Mouse (Mus musculus) neutrophil, adult 5-6 weeks (primary cell): Measurements from ENCODE around the gene Snx1. TPM values are rescaled to one million over a fixed set of nuclear protein-coding genes. Genes with fewer than 3 reads are reported as not detected.

Source experiments
- ATAC-seq: fragments of 151-379, 151-347 bp; 2 replicates; pipeline ENCODE4 v1.8.0; 2017; ENCODE audit warnings: mild to moderate bottlenecking, moderate TSS enrichment; ENCODE audit not compliant: insufficient number of reproducible peaks, poor library complexity, low FRiP score, severe bottlenecking; ENCODE audit errors: extremely low read depth
- total RNA-seq: library from RNA; stranded (forward); fragments of 200-1000 nt; gene quantifications from 2 replicates; pipeline ENCODE4 v1.2.3, GENCODE M21; 2017

Snx1 gene
- total RNA-seq, 1 experiment from 2014 or later: 104 TPM

GRCm38 (mm10) chr9:66135967-66136366 lies 9.6 kb upstream of the Snx1 start:
- no peak for ATAC-seq

GRCm38 (mm10) chr9:66131466-66131865 lies 5.1 kb upstream of the Snx1 start:
- ATAC-seq: no peak

GRCm38 (mm10) chr9:66127884-66128283 lies 1.5 kb upstream of the Snx1 start:
- ATAC-seq: no peak

GRCm38 (mm10) chr9:66127193-66127546 lies 783 bp upstream of the Snx1 start:
- no peak for ATAC-seq

DNA sequence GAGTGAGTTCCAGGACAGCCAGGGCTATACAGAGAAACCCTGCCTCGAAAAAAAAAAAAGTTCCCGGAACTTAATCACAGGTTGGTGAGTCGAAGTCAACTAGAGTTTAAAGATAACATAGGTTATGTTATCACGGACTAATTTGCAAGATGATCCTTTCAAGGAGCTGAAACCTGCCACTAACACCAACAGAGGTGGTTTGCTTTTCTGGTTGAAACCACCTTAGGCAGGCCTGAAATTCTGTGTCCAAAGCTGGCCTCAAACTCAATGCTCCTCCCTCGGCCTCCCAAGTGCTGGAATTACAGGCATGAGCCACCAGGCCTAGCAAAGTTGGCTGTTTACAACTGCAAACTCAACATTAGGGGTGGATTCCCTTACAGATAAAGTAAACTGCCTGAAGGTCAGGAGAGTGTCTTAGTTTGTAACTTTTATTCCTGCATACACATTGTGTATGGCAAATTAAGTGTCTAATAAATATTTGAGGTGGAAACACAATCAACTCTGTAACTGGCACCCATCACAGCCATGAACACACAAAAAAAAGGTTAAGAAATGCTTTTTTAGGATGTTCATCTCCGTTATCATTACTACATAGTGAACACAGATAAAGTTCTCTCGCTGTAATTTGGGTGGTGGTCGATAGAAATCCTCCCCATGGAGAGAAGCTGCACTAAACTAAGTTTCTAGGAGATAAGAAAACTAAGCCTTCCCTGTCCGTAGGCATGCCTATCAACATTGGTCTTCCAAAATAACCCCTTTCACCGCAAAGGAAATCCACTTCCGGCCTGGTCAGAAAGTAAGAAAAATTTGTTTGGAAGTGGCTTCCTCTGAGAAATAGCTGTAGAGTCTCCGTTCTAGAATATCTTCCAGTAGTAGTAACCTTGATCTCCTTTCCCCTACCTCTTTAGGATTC lies 588 bp downstream of the Snx1 start:
- no peak for ATAC-seq

DNA sequence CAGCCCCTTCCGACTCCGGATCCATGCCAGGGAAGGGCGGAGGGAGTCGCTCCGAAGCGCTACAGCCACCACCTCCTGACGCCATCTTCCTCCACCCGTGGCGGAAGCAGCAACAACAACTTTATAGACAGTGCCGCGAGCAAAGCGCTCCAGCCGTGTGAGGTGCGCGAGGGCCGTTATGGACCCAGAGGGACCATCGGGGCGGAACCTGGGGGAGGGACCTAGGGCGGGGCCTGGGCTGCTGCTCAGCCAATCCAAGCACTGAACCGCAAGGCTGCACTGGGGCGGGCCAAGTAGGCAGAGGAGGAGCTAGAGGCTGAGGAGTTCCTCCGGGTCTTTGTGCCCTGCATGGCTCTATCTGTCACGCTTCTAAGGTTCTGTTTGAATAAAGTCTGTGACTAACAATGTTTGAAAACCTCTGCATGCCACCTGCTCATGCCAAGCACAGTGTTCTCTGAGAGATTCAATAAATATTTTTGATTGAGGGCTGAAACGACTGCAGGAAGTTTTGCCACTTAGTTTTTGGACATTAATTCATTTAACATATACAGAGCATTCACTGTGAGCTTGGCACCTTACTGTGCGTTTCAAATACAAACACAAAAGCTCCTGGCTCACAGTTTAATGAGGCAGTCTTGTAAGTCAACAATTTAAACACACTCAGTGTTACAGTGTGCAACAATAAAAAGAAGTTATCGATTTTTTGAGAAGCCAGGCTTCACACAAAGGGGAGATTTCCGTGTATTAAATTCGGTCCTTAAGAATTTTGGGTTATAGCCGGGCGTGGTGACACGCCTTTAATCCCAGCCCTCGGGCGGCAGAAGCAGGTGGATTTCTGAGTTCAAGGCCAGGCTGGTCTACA lies 1.5 kb downstream of the Snx1 start:
- ATAC-seq: peak; percentile 88

DNA sequence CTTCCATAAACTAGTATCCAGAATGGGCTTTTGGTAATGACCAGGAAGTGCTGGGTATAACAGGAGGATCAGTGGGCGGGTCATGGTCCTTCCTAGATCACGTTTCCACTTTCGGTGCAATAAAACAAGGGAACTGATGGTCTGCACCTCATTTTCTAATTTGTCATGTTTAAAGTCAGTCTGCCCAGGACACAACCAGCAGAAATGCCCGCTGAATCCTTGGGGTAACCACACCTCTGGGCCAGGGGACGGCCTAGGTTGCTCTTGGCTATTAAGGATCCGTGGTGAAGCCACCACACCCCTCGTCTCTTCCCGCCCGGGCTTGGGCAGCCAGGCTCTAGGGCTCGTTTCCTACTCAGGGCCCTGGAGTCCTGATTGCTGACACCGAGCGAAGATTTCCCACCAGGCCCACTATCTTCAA lies 2.3 kb downstream of the Snx1 start:
- ATAC-seq: no peak

GRCm38 (mm10) chr9:66123648-66124047 lies 2.7 kb downstream of the Snx1 start:
- ATAC-seq: no peak

DNA sequence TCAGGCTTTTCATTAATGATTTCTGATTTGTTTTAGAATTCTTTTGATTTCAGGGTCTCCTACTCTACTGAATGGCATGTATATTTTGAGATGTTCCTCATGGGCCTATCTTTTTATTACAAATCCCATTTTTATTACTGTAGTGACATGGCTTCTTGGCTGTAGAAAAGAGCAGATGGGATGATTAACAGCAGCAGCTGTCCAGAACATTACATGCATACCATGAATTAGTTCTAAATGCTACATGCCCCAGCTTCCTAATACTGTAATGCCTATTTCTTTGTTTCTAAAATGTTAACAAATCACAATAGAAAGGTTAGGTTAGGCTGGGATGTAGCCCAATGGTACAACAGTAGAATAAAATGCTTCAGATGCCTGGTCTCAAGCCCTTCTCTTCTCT lies 5.0 kb downstream of the Snx1 start:
- no peak for ATAC-seq

DNA sequence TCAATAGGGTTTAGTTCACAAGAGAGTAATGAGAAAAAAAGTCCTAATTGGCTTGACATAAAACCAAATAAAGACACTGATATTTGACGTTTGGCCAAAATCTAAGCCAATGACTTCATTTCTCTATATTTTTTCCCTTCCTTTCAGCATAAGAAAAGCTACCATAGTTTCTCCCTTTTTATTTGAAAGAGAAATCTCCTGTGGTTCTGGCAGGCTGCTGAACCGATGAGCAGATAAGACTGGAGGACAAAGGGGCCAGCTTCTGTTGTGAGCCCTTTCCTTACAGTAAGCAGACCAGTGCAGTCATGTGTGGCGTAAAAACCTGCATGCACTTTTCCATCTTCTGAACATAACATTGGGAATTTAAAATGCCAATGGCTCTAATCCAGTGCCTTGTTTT lies 5.4 kb downstream of the Snx1 start:
- ATAC-seq: no peak

- ATAC-seq: no peak
These were observed 6.3 kb downstream of the Snx1 start for GRCm38 (mm10) chr9:66120106-66120505.

GRCm38 (mm10) chr9:66119498-66119897 lies 6.9 kb downstream of the Snx1 start:
- no peak for ATAC-seq

DNA sequence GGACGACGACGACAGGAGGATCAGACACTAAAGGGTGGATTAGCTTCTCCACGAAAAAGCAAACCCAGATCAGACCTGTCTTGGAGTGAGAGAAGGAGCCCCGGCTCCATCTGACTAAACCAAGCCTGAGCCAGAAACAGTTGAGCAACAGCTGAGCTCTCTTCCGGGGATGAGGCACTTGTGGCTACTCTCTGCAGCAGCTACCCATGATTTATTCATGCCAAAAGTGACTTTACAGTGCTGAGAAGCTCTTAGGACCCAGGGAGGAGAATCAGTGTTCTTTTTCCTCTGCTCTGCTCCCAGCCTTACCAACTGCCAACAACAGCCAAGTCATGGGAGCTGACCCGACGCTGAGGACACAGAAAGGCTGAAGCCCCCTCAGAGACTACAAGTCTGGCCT lies 9.5 kb downstream of the Snx1 start:
- no peak for ATAC-seq

DNA sequence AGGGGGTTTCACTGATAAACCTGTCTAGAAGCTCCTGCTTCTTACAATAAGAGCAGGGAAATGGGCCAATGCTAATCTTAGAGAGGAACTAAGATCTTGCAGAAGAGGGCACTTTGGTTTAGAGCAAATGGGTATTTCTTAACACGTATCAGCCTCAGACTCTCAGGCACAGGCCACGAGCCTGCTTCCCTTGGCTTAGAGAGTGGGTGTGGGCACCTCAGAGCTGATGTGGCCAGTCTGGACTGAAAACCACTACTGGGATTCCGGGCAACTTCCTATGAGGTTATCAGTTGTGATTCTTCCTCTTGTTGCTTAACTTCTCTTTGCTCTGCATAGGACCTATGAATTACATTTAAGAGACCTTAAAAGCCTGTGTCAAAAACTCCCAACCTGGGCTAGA lies 12.0 kb downstream of the Snx1 start:
- peak; percentile 33; the same call in 1 of the 2 replicates for ATAC-seq

DNA sequence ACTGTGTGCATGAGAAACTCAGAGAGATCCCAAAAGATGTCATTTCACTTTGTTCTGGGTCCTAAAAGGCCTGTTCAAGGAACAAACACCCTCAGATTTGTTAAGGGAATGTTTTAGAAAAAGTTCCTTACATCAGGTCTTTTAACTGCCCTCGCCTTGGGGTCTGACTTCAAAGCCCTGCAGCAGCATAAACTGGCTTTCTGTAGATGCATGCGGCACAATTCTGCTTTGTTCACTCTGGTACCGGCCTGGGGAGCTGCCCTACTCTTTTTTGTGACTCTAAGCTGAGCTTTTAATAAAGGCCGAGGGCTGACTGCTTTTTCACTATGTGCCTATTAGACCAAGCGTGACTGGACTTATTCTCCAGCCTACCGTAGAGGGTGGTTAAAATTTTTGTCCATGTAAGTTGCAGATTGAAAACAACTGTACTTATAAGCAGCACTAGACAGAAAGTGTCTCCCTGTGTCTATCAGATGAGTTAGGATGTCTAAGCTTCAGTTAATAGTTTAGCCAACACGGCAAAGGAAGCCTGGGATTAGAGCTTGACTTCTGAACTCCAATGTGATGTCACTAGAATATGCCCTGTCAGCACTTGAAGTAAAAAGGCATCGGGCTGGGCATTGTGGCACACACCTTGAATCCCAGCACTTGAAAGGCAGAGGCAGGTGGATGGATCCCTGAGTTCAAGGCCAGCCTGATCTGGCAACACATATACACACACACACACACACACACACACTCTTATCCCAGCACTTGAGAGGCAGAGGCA lies 15.6 kb downstream of the Snx1 start:
- no peak for ATAC-seq

- no peak for ATAC-seq
These were observed 16.3 kb downstream of the Snx1 start for GRCm38 (mm10) chr9:66110126-66110525.

DNA sequence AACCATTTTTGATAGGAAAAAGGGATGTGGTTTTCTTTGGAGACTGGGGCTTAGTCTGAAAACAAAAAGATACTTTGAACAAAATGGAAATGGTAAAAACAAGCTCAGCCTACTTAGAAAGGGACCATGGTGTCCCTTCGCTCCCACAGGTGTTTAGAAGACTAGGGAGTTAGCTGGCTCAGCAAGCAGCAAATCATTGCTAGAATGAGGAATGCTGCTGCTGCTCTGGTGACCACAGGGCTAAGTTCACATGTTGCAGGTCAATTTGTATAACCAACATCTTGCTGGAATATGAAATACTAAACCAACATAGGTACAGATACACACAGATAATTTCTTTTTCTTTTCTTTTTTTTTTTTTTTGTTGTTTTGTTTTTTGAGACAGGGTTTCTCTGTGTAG lies 16.8 kb downstream of the Snx1 start:
- ATAC-seq: no peak

- ATAC-seq: no peak
These were observed 21.2 kb downstream of the Snx1 start for GRCm38 (mm10) chr9:66105168-66105567.

DNA sequence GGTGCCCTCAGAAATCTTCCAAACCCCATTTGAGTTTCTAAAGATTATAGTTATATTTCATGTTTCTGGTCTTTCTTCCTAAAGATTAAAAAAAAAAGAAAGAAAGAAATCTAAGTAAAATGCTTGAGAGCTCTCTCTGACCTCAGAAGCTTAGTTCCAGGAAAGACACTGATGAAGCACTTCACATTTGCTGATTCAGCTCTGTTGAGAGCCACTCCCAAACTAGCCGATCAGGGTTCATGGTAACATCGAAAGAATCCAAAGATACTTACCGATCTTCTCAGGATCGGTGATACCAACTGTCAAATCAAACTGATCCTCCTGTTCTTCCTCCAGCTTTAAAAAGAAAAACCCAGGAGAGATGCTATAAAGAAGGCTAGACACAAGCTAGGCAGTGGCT lies 21.8 kb downstream of the Snx1 start:
- no peak for ATAC-seq
